Comparison of ENCODE assay signal across 25 mouse cellular contexts in the genomic region with DNA sequence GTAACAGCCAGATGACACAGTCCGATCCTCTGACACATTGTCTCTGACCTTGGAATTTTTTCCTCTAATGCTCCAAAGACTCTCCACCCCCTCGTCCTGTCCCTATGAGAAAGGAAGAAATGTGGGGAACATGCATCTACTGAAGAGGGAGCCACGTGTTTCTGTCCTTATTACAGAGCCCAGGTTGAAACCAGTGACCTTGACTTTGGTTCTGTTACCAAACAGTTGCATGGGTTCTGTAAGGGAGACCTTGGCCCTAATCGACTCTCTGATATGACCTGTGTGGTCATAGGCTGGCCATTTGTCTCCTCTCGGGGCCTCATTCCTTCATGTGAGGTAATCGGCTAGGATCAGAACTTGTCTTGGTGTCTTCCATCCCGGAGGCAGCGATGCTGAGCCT.
DNase-seq lines count a peak whose midpoint lies in the region; ATAC-seq and TF ChIP-seq lines count a peak whose summit lies in the region.
"Had no signal": no experiment of that assay in that cellular context is flagged by ENCODE, and none has a peak within 500 bp of the region (broad histone marks: within the 10 kb centered on the region; RNA-seq: fewer than 3 reads in every experiment).

No protein-coding gene starts in this region.

- H3K79me2 ChIP-seq in liver, adult 2 months (ENCODE audit: control insufficient read depth, insufficient read depth, low read length): no peaks in the 10 kb centered on the region

- no peak for TF ChIP-seq EP300 in liver, postnatal 0 days (IDR thresholded peaks at IDR 0.05; ENCODE audit: low read depth)

- no peaks in the 10 kb centered on the region for H3K27me3 ChIP-seq in forebrain, embryonic 10.5 days (ENCODE audit: poor library complexity, severe bottlenecking)
- no peaks in the 10 kb centered on the region for H3K27me3 ChIP-seq in forebrain, embryonic 11.5 days (ENCODE audit: control insufficient read depth, insufficient read depth, low read length)
- no peaks in the 10 kb centered on the region for H3K27me3 ChIP-seq in liver, adult 2 months (ENCODE audit: control insufficient read depth, insufficient read depth, low read length)
- no peaks in the 10 kb centered on the region for H3K27me3 ChIP-seq in liver, postnatal 0 days (ENCODE audit: insufficient read depth, low read length)
- H3K27me3 ChIP-seq in liver, embryonic 12.5 days (replicated peaks): no peaks in the 10 kb centered on the region
- H3K27me3 ChIP-seq: CH12.LX; embryonic facial prominence, embryonic 13.5 days; embryonic facial prominence, embryonic 15.5 days; forebrain, embryonic 12.5 days; Patski had no signal

- 97% methylated on average over 8 of the region's 8 CpGs for WGBS in forebrain, embryonic 10.5 days
- WGBS in forebrain, embryonic 11.5 days: 92% methylated on average over 8 of the region's 8 CpGs
- WGBS in liver, adult 2 months: 36% methylated on average over 8 of the region's 8 CpGs
- 62% methylated on average over 8 of the region's 8 CpGs for WGBS in liver, postnatal 0 days (ENCODE audit: insufficient replicate concordance)
- WGBS in liver, embryonic 12.5 days (ENCODE audit: insufficient replicate concordance): 70% methylated on average over 8 of the region's 8 CpGs

- TF ChIP-seq CTCF in liver, adult 2 months (IDR thresholded peaks at IDR 0.05; ENCODE audit: low read depth, low read length): no peak
- no peak for TF ChIP-seq CTCF in liver, postnatal 0 days (IDR thresholded peaks at IDR 0.05; ENCODE audit: low read depth)

- no peak overlapping the region for H3K4me2 ChIP-seq in forebrain, embryonic 11.5 days (ENCODE audit: low read depth, low read length, severe bottlenecking)
- H3K4me2 ChIP-seq in liver, postnatal 0 days (ENCODE audit: low read depth, low read length): no peak overlapping the region
- no peak overlapping the region for H3K4me2 ChIP-seq in liver, embryonic 12.5 days
- H3K4me2 ChIP-seq: embryonic facial prominence, embryonic 13.5 days; embryonic facial prominence, embryonic 15.5 days; forebrain, embryonic 12.5 days had no signal

- no peaks in the 10 kb centered on the region for H3K9me3 ChIP-seq in forebrain, embryonic 10.5 days
- no peaks in the 10 kb centered on the region for H3K9me3 ChIP-seq in forebrain, embryonic 11.5 days (ENCODE audit: control insufficient read depth, low read length)
- no peaks in the 10 kb centered on the region for H3K9me3 ChIP-seq in liver, postnatal 0 days (ENCODE audit: low read length)
- no peaks in the 10 kb centered on the region for H3K9me3 ChIP-seq in liver, embryonic 12.5 days (replicated peaks)
- H3K9me3 ChIP-seq: embryonic facial prominence, embryonic 13.5 days; embryonic facial prominence, embryonic 15.5 days; forebrain, embryonic 12.5 days; G1E had no signal

- no peaks in the 10 kb centered on the region for H3K36me3 ChIP-seq in forebrain, embryonic 10.5 days (replicated peaks)
- no peaks in the 10 kb centered on the region for H3K36me3 ChIP-seq in forebrain, embryonic 11.5 days (ENCODE audit: control insufficient read depth, insufficient read depth, low read length)
- H3K36me3 ChIP-seq in liver, adult 2 months (ENCODE audit: control insufficient read depth, insufficient read depth, low read length): no peaks in the 10 kb centered on the region
- no peaks in the 10 kb centered on the region for H3K36me3 ChIP-seq in liver, postnatal 0 days (replicated peaks; ENCODE audit: insufficient read depth, low read length)
- no peaks in the 10 kb centered on the region for H3K36me3 ChIP-seq in liver, embryonic 12.5 days
- H3K36me3 ChIP-seq: embryonic facial prominence, embryonic 13.5 days; embryonic facial prominence, embryonic 15.5 days; forebrain, embryonic 12.5 days; G1E had no signal

- H3K27ac ChIP-seq in forebrain, embryonic 10.5 days: peak overlapping the region; percentile 76
- no peak overlapping the region for H3K27ac ChIP-seq in forebrain, embryonic 11.5 days (ENCODE audit: low read depth, low read length)
- peak overlapping the region; percentile 21 for H3K27ac ChIP-seq in liver, adult 2 months (replicated peaks; ENCODE audit: insufficient read depth, low read depth, low read length)
- no peak overlapping the region for H3K27ac ChIP-seq in liver, postnatal 0 days (ENCODE audit: low read depth)
- no peak overlapping the region for H3K27ac ChIP-seq in liver, embryonic 12.5 days
- H3K27ac ChIP-seq: embryonic facial prominence, embryonic 13.5 days; embryonic facial prominence, embryonic 15.5 days; forebrain, embryonic 12.5 days had no signal

- H3K4me1 ChIP-seq in forebrain, embryonic 10.5 days: peaks cover 47% of the 10 kb centered on the region
- H3K4me1 ChIP-seq in forebrain, embryonic 11.5 days (replicated peaks; ENCODE audit: control insufficient read depth, insufficient read depth, low read length): no peaks in the 10 kb centered on the region; the same call in 1 of the 2 replicates
- peaks cover 10% of the 10 kb centered on the region for H3K4me1 ChIP-seq in liver, adult 2 months (ENCODE audit: control insufficient read depth, insufficient read depth, low read length)
- H3K4me1 ChIP-seq in liver, postnatal 0 days (ENCODE audit: insufficient read depth): no peaks in the 10 kb centered on the region; the same call in 1 of the 2 replicates
- H3K4me1 ChIP-seq in liver, embryonic 12.5 days: 0 out of 2 replicates have a peak, but pooled peaks cover 8% of the 10 kb centered on the region

- H3K9ac ChIP-seq in forebrain, embryonic 11.5 days (ENCODE audit: low read length): no peak overlapping the region
- H3K9ac ChIP-seq in liver, adult 2 months (ENCODE audit: low read depth, low read length): no peak overlapping the region
- no peak overlapping the region for H3K9ac ChIP-seq in liver, postnatal 0 days (replicated peaks)
- H3K9ac ChIP-seq in liver, embryonic 12.5 days: no peak overlapping the region
- H3K9ac ChIP-seq: embryonic facial prominence, embryonic 13.5 days; embryonic facial prominence, embryonic 15.5 days; forebrain, embryonic 12.5 days had no signal

- H3K4me3 ChIP-seq in forebrain, embryonic 10.5 days: no peak overlapping the region
- no peak overlapping the region for H3K4me3 ChIP-seq in forebrain, embryonic 11.5 days (ENCODE audit: low read depth, low read length)
- no peak overlapping the region for H3K4me3 ChIP-seq in liver, adult 2 months (ENCODE audit: insufficient read depth, low read depth, low read length)
- no peak overlapping the region for H3K4me3 ChIP-seq in liver, postnatal 0 days (ENCODE audit: low read depth, low read length)
- no peak overlapping the region for H3K4me3 ChIP-seq in liver, embryonic 12.5 days
- H3K4me3 ChIP-seq: embryonic facial prominence, embryonic 13.5 days; embryonic facial prominence, embryonic 15.5 days; erythroblast, embryonic 14.5 days; forebrain, embryonic 12.5 days had no signal

- peak; percentile 20 to 72 for DNase-seq in adrenal gland, adult (ENCODE audit: inconsistent age in 2 of 2, low spot score in 1 of 2)
- DNase-seq in adrenal gland, adult 18-20 months (ENCODE audit: low spot score in 2 of 2): no peak
- DNase-seq in forebrain, embryonic 10.5 days (ENCODE audit: extremely low spot score, low spot score): no peak
- no peak for DNase-seq in forebrain, embryonic 11.5 days (ENCODE audit: low spot score)
- DNase-seq in liver, adult 2 months (ENCODE audit: extremely low read depth, low read depth, low spot score): peak; percentile 84
- DNase-seq in liver: no peak
- no peak for DNase-seq in liver, postnatal 0 days
- DNase-seq: adrenal gland, postnatal 10 days; B cell, adult 2 months; cerebellum, adult 2 months; cerebellum, adult 9-10 months; cerebellum, postnatal 10 days; cerebellum, postnatal 25 days had no signal

- no peak for ATAC-seq in forebrain, embryonic 11.5 days (replicated peaks; ENCODE audit: low FRiP score)
- ATAC-seq in liver, postnatal 0 days: peak; percentile 77
- ATAC-seq in liver, embryonic 12.5 days: no peak
- ATAC-seq: activated CD4-positive, CD25-positive, alpha-beta regulatory T cell, adult 4 months; CD4-positive, CD25-positive, alpha-beta regulatory T cell, adult 4 months; forebrain, embryonic 14.5 days; forebrain, embryonic 16.5 days; Patski had no signal

- no peak for TF ChIP-seq POLR2A in liver, adult 2 months (IDR thresholded peaks at IDR 0.05; ENCODE audit: extremely low read depth, insufficient read depth, low read length)

Comparison
In these comparisons a context has a peak if more than half of its experiments do, and no peak if none do; other contexts are left out.
1. DNase-seq: peak in adrenal gland, adult (2 of 2) and liver, adult 2 months (single experiment); none in adrenal gland, adult 18-20 months (0 of 2), forebrain, embryonic 10.5 days (single experiment), forebrain, embryonic 11.5 days (single experiment), liver (single experiment) and liver, postnatal 0 days (single experiment).
2. H3K27ac ChIP-seq: peak in forebrain, embryonic 10.5 days (single experiment) and liver, adult 2 months (single experiment); none in forebrain, embryonic 11.5 days (single experiment), liver, postnatal 0 days (single experiment) and liver, embryonic 12.5 days (single experiment).